Comparison of ENCODE assay signal across 23 mouse cellular contexts in genomic region chr2:161231405-161231804, GRCm38 (mm10).
DNase-seq lines count a peak whose midpoint lies in the region; ATAC-seq lines count a peak whose summit lies in the region.
"Had no signal": no experiment of that assay in that cellular context is flagged by ENCODE, and none has a peak within 500 bp of the region (broad histone marks: within the 10 kb centered on the region; RNA-seq: fewer than 3 reads in every experiment).

No protein-coding gene starts in this region.

- H3K9ac ChIP-seq in forebrain, embryonic 14.5 days (ENCODE audit: low read length), result no peak overlapping the region
- no peak overlapping the region for H3K9ac ChIP-seq in forebrain, embryonic 12.5 days
- H3K9ac ChIP-seq: embryonic facial prominence, embryonic 13.5 days; neural tube, embryonic 15.5 days had no signal

- H3K4me1 ChIP-seq in forebrain, embryonic 14.5 days (ENCODE audit: control insufficient read depth, insufficient read depth, low read length), result 0 out of 2 replicates have a peak, but pooled peaks cover 3% of the 10 kb centered on the region
- no peaks in the 10 kb centered on the region for H3K4me1 ChIP-seq in forebrain, embryonic 12.5 days
- H3K4me1 ChIP-seq: embryonic facial prominence, embryonic 13.5 days; hindbrain, embryonic 10.5 days; megakaryocyte, embryonic 14.5 days had no signal

- H3K27ac ChIP-seq in forebrain, embryonic 14.5 days (ENCODE audit: low read depth, low read length), result no peak overlapping the region
- no peak overlapping the region for H3K27ac ChIP-seq in forebrain, embryonic 12.5 days
- H3K27ac ChIP-seq: embryonic facial prominence, embryonic 13.5 days; heart, adult 2 months; hindbrain, embryonic 10.5 days; kidney, postnatal 0 days; neural tube, embryonic 15.5 days; stomach, postnatal 0 days had no signal

- no peak overlapping the region for H3K4me2 ChIP-seq in forebrain, embryonic 14.5 days (ENCODE audit: low read length)
- H3K4me2 ChIP-seq in forebrain, embryonic 12.5 days, result no peak overlapping the region
- H3K4me2 ChIP-seq: embryonic facial prominence, embryonic 13.5 days; liver, embryonic 11.5 days; neural tube, embryonic 15.5 days had no signal

- peak; percentile 72 for DNase-seq in forebrain, embryonic 14.5 days (ENCODE audit: low spot score)
- peak; percentile 18 for DNase-seq in layer of hippocampus, adult 11-12 months (ENCODE audit: low spot score)
- no peak for DNase-seq in layer of hippocampus, postnatal 10 days (ENCODE audit: low spot score in 2 of 2)
- DNase-seq in right cerebral cortex, postnatal 10 days (ENCODE audit: low spot score in 2 of 2), result peak; percentile 37 to 72
- DNase-seq in right cerebral cortex, postnatal 4 days, result no peak
- no peak for DNase-seq in thymus, postnatal 10 days (ENCODE audit: low spot score in 2 of 2)
- DNase-seq: adrenal gland, adult 8-10 months; gastrocnemius, postnatal 14 days; heart, adult 2 months; kidney, adult 18-20 months; lung, adult 18-20 months; midbrain, embryonic 14.5 days; thymus, postnatal 14 days had no signal

- no peaks in the 10 kb centered on the region for H3K27me3 ChIP-seq in forebrain, embryonic 14.5 days (replicated peaks; ENCODE audit: control insufficient read depth, insufficient read depth, low read length)
- no peaks in the 10 kb centered on the region for H3K27me3 ChIP-seq in forebrain, embryonic 12.5 days
- H3K27me3 ChIP-seq: embryonic facial prominence, embryonic 13.5 days; megakaryocyte, embryonic 14.5 days; neural tube, embryonic 15.5 days; Patski had no signal

- no peak overlapping the region for H3K4me3 ChIP-seq in forebrain, embryonic 14.5 days (ENCODE audit: low read depth, low read length)
- H3K4me3 ChIP-seq in forebrain, embryonic 12.5 days (replicated peaks), result no peak overlapping the region
- H3K4me3 ChIP-seq: embryonic facial prominence, embryonic 13.5 days; heart, adult 2 months; hindbrain, embryonic 10.5 days; neural tube, embryonic 15.5 days had no signal

- no peaks in the 10 kb centered on the region for H3K36me3 ChIP-seq in forebrain, embryonic 14.5 days (ENCODE audit: control insufficient read depth, insufficient read depth, low read length)
- no peaks in the 10 kb centered on the region for H3K36me3 ChIP-seq in forebrain, embryonic 12.5 days (replicated peaks)
- H3K36me3 ChIP-seq: embryonic facial prominence, embryonic 13.5 days; hindbrain, embryonic 10.5 days; neural tube, embryonic 15.5 days had no signal

- no peaks in the 10 kb centered on the region for H3K9me3 ChIP-seq in forebrain, embryonic 14.5 days (replicated peaks; ENCODE audit: control insufficient read depth, low read length)
- no peaks in the 10 kb centered on the region for H3K9me3 ChIP-seq in forebrain, embryonic 12.5 days
- H3K9me3 ChIP-seq: embryonic facial prominence, embryonic 13.5 days; hindbrain, embryonic 10.5 days; neural tube, embryonic 15.5 days had no signal

- 30% methylated on average over 4 of the region's 4 CpGs for WGBS in forebrain, embryonic 14.5 days
- WGBS in forebrain, embryonic 12.5 days, result 52% methylated on average over 4 of the region's 4 CpGs

- no peak; the same call in 1 of the 2 replicates for ATAC-seq in forebrain, embryonic 14.5 days
- ATAC-seq in forebrain, embryonic 12.5 days (ENCODE audit: low FRiP score), result no peak
- ATAC-seq: CD4-positive, CD25-positive, alpha-beta regulatory T cell, adult 4 months; Patski had no signal

Comparison
In these comparisons a context has a peak if more than half of its experiments do, and no peak if none do; other contexts are left out.
1. DNase-seq: peak in forebrain, embryonic 14.5 days (single experiment), layer of hippocampus, adult 11-12 months (single experiment) and right cerebral cortex, postnatal 10 days (2 of 2); none in layer of hippocampus, postnatal 10 days (0 of 2), right cerebral cortex, postnatal 4 days (single experiment) and thymus, postnatal 10 days (0 of 2).